Mouse (Mus musculus) neural tube, embryonic 14.5 days (tissue): Measurements from ENCODE around the gene BC004004. TPM values are rescaled to one million over a fixed set of nuclear protein-coding genes. Genes with fewer than 3 reads are reported as not detected.
"Not testable (repeated sequence)": the region's sequence is repeated elsewhere in the genome, so short reads cannot be mapped to it uniquely, and the experiment has no call there.

Experiments
- ATAC-seq: fragments of 200-750 bp; cut with Nextera tagmentation; 2 replicates; pipeline ENCODE4 v1.8.0; 2017; ENCODE audit warnings: low read depth, mild to moderate bottlenecking, moderate TSS enrichment, moderate library complexity
- H3K27ac ChIP-seq: fragments of 300-500 bp; sonication (generic); 2 replicates; pipeline ENCODE4 v1.5.1; 2014; ENCODE audit warnings: low read depth, mild to moderate bottlenecking, control low read depth, low read length, moderate library complexity, mixed read lengths
- H3K27me3 ChIP-seq: fragments of 300-500 bp; sonication (generic); 2 replicates; pipeline ENCODE4 v1.6.1; 2014; ENCODE audit warnings: low read length; ENCODE audit not compliant: control insufficient read depth, insufficient read depth
- H3K36me3 ChIP-seq: fragments of 300-500 bp; sonication (generic); 2 replicates; pipeline ENCODE4 v1.6.1; 2014; ENCODE audit warnings: low read length, mixed read lengths; ENCODE audit not compliant: control insufficient read depth, insufficient read depth
- H3K4me1 ChIP-seq: fragments of 300-500 bp; sonication (generic); 2 replicates; pipeline ENCODE4 v1.6.1; 2014; ENCODE audit warnings: low read length; ENCODE audit not compliant: control insufficient read depth, insufficient read depth
- H3K4me2 ChIP-seq: fragments of 300-500 bp; sonication (generic); 2 replicates; pipeline ENCODE4 v1.6.1; 2014; ENCODE audit warnings: mild to moderate bottlenecking, low read depth, low read length, control low read depth
- H3K4me3 ChIP-seq: fragments of 300-500 bp; sonication (generic); 2 replicates; pipeline ENCODE4 v1.5.1; 2014; ENCODE audit warnings: low read depth, low read length, control low read depth, mixed read lengths
- H3K9ac ChIP-seq: fragments of 300-500 bp; sonication (generic); replicated peaks from 2 replicates; pipeline ENCODE4 v1.6.1; 2014; ENCODE audit warnings: low read depth, mild to moderate bottlenecking, control low read depth, low read length, mixed read lengths
- H3K9me3 ChIP-seq: fragments of 300-500 bp; sonication (generic); 2 replicates; pipeline ENCODE4 v1.6.1; 2016; ENCODE audit warnings: low read length; ENCODE audit not compliant: control insufficient read depth
- WGBS: fragments of 180-500 bp; shearing (Covaris S2); extraction: QIAGEN DNeasy Blood & Tissue Kit; methylation state at CpG from one replicate; pipeline ENCODE4 v1.1.7; 2014; 5-methylcytosine and 5-hydroxymethylcytosine counted together
- polyA plus RNA-seq: library from polyadenylated mRNA; unstranded; fragments of >200 nt; fragmentation: Nextera tagmentation; extraction: Ambion mirVana; gene quantifications from 2 replicates; pipeline ENCODE4 v1.2.1, GENCODE M21; 2014

The BC004004 gene
- polyA plus RNA-seq, 1 experiment from 2014 or later = 133 TPM

- H3K27me3 ChIP-seq = no peaks in the 10 kb centered on the region
- H3K9me3 ChIP-seq = no peaks in the 10 kb centered on the region
- no peak for ATAC-seq
- H3K4me1 ChIP-seq = peaks cover 16% of the 10 kb centered on the region
- no peak overlapping the region for H3K4me3 ChIP-seq
- no peaks in the 10 kb centered on the region for H3K36me3 ChIP-seq
- 30% methylated on average over 7 of the region's 7 CpGs for WGBS
- H3K4me2 ChIP-seq = no peak overlapping the region
- no peak overlapping the region for H3K27ac ChIP-seq
- H3K9ac ChIP-seq = no peak overlapping the region
Observed at GRCm38 (mm10) chr17:29245725-29246124, 22.9 kb upstream of the BC004004 start.

- Histone ChIP-seq H3K4me3 (no peak overlapping the region), H3K4me2 (no peak overlapping the region), H3K9me3 (no peaks in the 10 kb centered on the region), H3K36me3 (peaks cover 5% of the 10 kb centered on the region; the same call in 1 of the 2 replicates), H3K27me3 (no peaks in the 10 kb centered on the region), H3K9ac (no peak overlapping the region), H3K27ac (0 out of 2 replicates have a peak overlapping the region, but pooled peaks have one; percentile 5), H3K4me1 (peaks cover 19% of the 10 kb centered on the region)
- WGBS = 31% methylated on average over 5 of the region's 5 CpGs
- peak; percentile 39; the same call in 1 of the 2 replicates for ATAC-seq
Observed at GRCm38 (mm10) chr17:29246602-29247001, 22.0 kb upstream of the BC004004 start.

GRCm38 (mm10) chr17:29247881-29248280 is 20.7 kb upstream of the BC004004 start:
- Histone ChIP-seq H3K27me3 (no peaks in the 10 kb centered on the region), H3K4me2 (no peak overlapping the region), H3K4me1 (peaks cover 22% of the 10 kb centered on the region), H3K36me3 (peaks cover 6% of the 10 kb centered on the region; the same call in 1 of the 2 replicates), H3K9ac (no peak overlapping the region), H3K27ac (no peak overlapping the region), H3K9me3 (no peaks in the 10 kb centered on the region), H3K4me3 (no peak overlapping the region)
- ATAC-seq = no peak
- 82% methylated on average over 13 of the region's 13 CpGs for WGBS

- no peak overlapping the region for H3K27ac ChIP-seq
- ATAC-seq = no peak
- H3K4me3 ChIP-seq = no peak overlapping the region
- H3K9me3 ChIP-seq = no peaks in the 10 kb centered on the region
- H3K36me3 ChIP-seq = peaks cover 10% of the 10 kb centered on the region
- H3K9ac ChIP-seq = no peak overlapping the region
- WGBS = 50% methylated on average over 9 of the region's 9 CpGs
- no peak overlapping the region for H3K4me2 ChIP-seq
- H3K4me1 ChIP-seq = peaks cover 19% of the 10 kb centered on the region
- H3K27me3 ChIP-seq = no peaks in the 10 kb centered on the region
Observed at GRCm38 (mm10) chr17:29249512-29249911, 19.1 kb upstream of the BC004004 start.

- not testable (repeated sequence) for H3K9ac ChIP-seq, H3K27me3 ChIP-seq, H3K4me2 ChIP-seq, H3K36me3 ChIP-seq, H3K4me3 ChIP-seq, ATAC-seq, H3K4me1 ChIP-seq, H3K9me3 ChIP-seq
- 72% methylated on average over 14 of the region's 14 CpGs for WGBS
- 0 out of 2 replicates have a peak overlapping the region, but pooled peaks have one; percentile 23 for H3K27ac ChIP-seq
Observed at GRCm38 (mm10) chr17:29251006-29251405, 17.6 kb upstream of the BC004004 start.

- Histone ChIP-seq H3K27ac (peak overlapping the region; percentile 23; the same call in 1 of the 2 replicates), H3K4me1 (peaks cover 6% of the 10 kb centered on the region; the same call in 1 of the 2 replicates), H3K9ac (no peak overlapping the region), H3K27me3 (no peaks in the 10 kb centered on the region), H3K4me3 (no peak overlapping the region), H3K9me3 (no peaks in the 10 kb centered on the region), H3K36me3 (peaks cover 10% of the 10 kb centered on the region), H3K4me2 (no peak overlapping the region)
- ATAC-seq = no peak
- 67% methylated on average over 15 of the region's 15 CpGs for WGBS
Observed at GRCm38 (mm10) chr17:29251608-29252390, 16.8 kb upstream of the BC004004 start.

- Histone ChIP-seq H3K9ac (no peak overlapping the region), H3K4me3 (no peak overlapping the region), H3K4me1 (peaks cover 6% of the 10 kb centered on the region; the same call in 1 of the 2 replicates), H3K27me3 (no peaks in the 10 kb centered on the region), H3K27ac (no peak overlapping the region), H3K4me2 (no peak overlapping the region), H3K36me3 (peaks cover 16% of the 10 kb centered on the region), H3K9me3 (no peaks in the 10 kb centered on the region)
- WGBS = 92% methylated on average over 2 of the region's 2 CpGs
- ATAC-seq = no peak
Observed at GRCm38 (mm10) chr17:29253236-29253635, 15.4 kb upstream of the BC004004 start.

GRCm38 (mm10) chr17:29253684-29254083 is 14.9 kb upstream of the BC004004 start:
- peaks cover 6% of the 10 kb centered on the region; the same call in 1 of the 2 replicates for H3K4me1 ChIP-seq
- no peaks in the 10 kb centered on the region for H3K9me3 ChIP-seq
- H3K27ac ChIP-seq = no peak overlapping the region
- no peak overlapping the region for H3K9ac ChIP-seq
- no peak for ATAC-seq
- no peak overlapping the region for H3K4me2 ChIP-seq
- no peak overlapping the region for H3K4me3 ChIP-seq
- no peaks in the 10 kb centered on the region for H3K27me3 ChIP-seq
- peaks cover 16% of the 10 kb centered on the region for H3K36me3 ChIP-seq
- 46% methylated on average over 9 of the region's 9 CpGs for WGBS

GRCm38 (mm10) chr17:29254784-29255183 is 13.8 kb upstream of the BC004004 start:
- 86% methylated on average over 6 of the region's 6 CpGs for WGBS
- H3K36me3 ChIP-seq = peaks cover 16% of the 10 kb centered on the region

More at GRCm38 (mm10) chr17:29254784-29255183, 13.8 kb upstream of the BC004004 start:
- not testable (repeated sequence) for H3K9me3 ChIP-seq, H3K9ac ChIP-seq, H3K27ac ChIP-seq, ATAC-seq, H3K4me2 ChIP-seq, H3K4me1 ChIP-seq, H3K4me3 ChIP-seq, H3K27me3 ChIP-seq
